Mouse (Mus musculus) gastrocnemius, adult 8-10 months (tissue): Measurements from ENCODE around the gene Rasgrp3. TPM values are rescaled to one million over a fixed set of nuclear protein-coding genes. Genes with fewer than 3 reads are reported as not detected.

Experiments used
- DNase-seq, 2 experiments: peaks; one replicate each; pipeline ENCODE4 v3.0.0; 2022; ENCODE audit warnings: low spot score in 2 of 2
- total RNA-seq, 4 experiments: library from RNA; stranded (reverse); gene quantifications; 2 replicates each; pipeline ENCODE4 v1.2.4; 2022

The Rasgrp3 gene
- total RNA-seq, 4 experiments from 2014 or later = 25.1 to 34.5 (median 30.4) TPM

DNA sequence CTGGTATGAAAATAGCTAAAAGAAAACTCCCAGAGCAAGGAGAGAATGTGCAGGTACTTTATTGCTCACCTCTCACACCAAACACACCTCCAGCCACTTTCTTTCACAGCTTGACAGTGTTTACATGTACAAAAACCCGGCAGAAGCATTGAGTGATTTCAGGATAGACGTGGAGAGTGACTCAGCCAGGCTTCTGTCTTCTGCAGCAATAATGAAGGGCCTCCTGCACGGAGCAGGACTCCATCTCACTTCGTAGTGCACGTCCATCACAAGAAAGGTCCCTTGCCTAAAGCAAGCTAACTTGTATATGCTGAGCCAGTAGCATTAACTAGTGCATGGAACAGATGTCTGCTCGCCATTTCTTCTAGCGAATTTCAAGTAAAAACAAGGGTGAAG is 101.4 kb downstream of the Rasgrp3 start:
- DNase-seq = no peak

GRCm38 (mm10) chr17:75538431-75538830 is 102.7 kb downstream of the Rasgrp3 start:
- no peak for DNase-seq

- no peak for DNase-seq
Measured at GRCm38 (mm10) chr17:75539130-75539529, 103.4 kb downstream of the Rasgrp3 start.

DNA sequence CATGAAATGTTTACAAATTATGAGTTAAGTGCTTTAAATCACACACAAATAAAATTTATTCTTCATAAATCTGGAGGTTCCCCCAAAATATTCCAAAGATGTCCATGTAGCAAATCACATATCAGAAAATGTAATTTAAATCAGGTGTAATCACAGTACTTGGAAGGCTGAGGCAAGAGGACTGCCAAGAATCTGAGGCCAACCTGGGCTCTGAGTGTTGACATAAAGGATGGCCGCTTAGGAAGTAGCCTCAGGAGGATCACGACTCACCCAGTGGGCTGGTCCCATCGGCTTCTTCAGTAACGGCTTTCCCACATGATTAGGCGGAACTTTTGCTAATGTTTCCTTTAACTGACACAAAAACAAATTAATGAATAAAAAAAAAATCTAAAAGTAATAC is 104.1 kb downstream of the Rasgrp3 start:
- no peak for DNase-seq

GRCm38 (mm10) chr17:75543434-75543833 is 107.7 kb downstream of the Rasgrp3 start:
- no peak for DNase-seq

GRCm38 (mm10) chr17:75544262-75544661 is 108.6 kb downstream of the Rasgrp3 start:
- no peak for DNase-seq

GRCm38 (mm10) chr17:75550771-75551413 is 115.2 kb downstream of the Rasgrp3 start:
- no peak for DNase-seq

- peak; percentile 96 to 97 for DNase-seq
Measured at GRCm38 (mm10) chr17:75551512-75552400, 116.1 kb downstream of the Rasgrp3 start, which contains the start of gene Fam98a. TSS of gene Fam98a (minus strand) at chr17:75551946.

- DNase-seq = no peak
Measured at GRCm38 (mm10) chr17:75557031-75557430, 121.3 kb downstream of the Rasgrp3 start.

DNA sequence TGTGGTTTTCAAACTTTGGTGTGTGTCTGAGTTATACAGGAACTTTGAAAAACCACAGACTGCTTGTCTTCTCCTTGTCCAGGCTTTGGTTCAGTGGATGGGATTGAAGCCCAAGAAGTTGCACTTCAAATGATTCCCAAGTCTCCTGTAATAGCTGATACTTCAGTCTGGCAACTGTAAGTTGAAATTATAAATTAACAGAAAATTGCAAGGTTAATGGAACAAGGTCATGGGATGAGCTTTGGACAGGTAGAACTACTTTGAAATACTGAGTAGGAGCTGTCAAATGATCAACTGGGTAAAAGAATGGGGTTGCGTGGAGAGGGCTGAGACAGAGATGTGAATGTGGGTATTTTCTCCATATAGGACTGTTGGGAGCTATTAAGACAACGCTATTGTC is 122.3 kb downstream of the Rasgrp3 start:
- DNase-seq = no peak

DNA sequence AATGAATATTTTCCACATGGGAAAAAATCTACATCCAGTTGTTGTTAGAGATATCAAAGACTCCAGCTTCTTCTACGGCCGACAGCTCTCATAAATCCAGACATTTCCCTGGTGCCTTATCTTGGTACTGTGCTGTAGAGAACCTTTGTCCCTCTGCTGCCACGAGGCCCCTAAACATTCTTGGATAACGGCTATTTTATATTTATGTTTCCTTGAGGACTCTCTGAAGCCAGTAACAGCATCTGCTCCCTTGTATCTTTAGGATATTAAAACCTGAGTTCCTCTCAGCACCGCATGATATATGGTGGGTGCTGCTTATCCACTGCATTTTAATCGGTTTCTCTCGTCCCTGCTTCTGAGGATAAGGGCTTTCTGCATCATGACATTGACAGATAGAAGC is 139.9 kb downstream of the Rasgrp3 start:
- DNase-seq = no peak

Other genes starting within 250 kb of the Rasgrp3 start
- gene Fam98a, start 116.0 kb downstream of the Rasgrp3 start, total RNA-seq = 10 to 100 TPM; 33.8 to 41.8 (median 37.5) TPM